Mouse (Mus musculus) CH12.LX (cell line): ENCODE data around the gene Mfsd14b. TPM values are rescaled to one million over a fixed set of nuclear protein-coding genes. Genes with fewer than 3 reads are reported as not detected.

ENCODE experiments used
- DNase-seq: peaks from one replicate; pipeline ENCODE4 v3.0.0-alpha.2; 2013; ENCODE audit errors: extremely low read depth
- H3K27ac ChIP-seq: 2 replicates; pipeline ENCODE4 v1.5.1; 2012; ENCODE audit warnings: low read depth, mild to moderate bottlenecking, control low read depth, moderate library complexity; ENCODE audit not compliant: insufficient read depth
- H3K27me3 ChIP-seq: replicated peaks from 2 replicates; pipeline ENCODE3; 2012; ENCODE audit warnings: inconsistent platforms
- H3K36me3 ChIP-seq, 2 experiments: replicated peaks in 1 of 2; 2 replicates each; pipeline versions ENCODE3 to v1.6.1; 2012; ENCODE audit warnings: inconsistent platforms in 1 of 2, low read length in 1 of 2, mild to moderate bottlenecking in 1 of 2, mixed read lengths in 1 of 2, moderate library complexity in 1 of 2; ENCODE audit not compliant: control insufficient read depth in 1 of 2, insufficient read depth in 1 of 2
- H3K4me1 ChIP-seq, 2 experiments: 2 replicates each; pipeline ENCODE4 v1.6.1; 2012; ENCODE audit warnings: inconsistent platforms in 1 of 2, moderate library complexity in 1 of 2; ENCODE audit not compliant: insufficient read depth in 2 of 2, control insufficient read depth in 1 of 2
- H3K4me2 ChIP-seq: 2 replicates; pipeline ENCODE4 v1.6.1; 2012; ENCODE audit warnings: low read depth, mild to moderate bottlenecking, control low read depth; ENCODE audit not compliant: poor library complexity, insufficient read depth, severe bottlenecking
- H3K4me3 ChIP-seq, 3 experiments: fragments of 150-350 bp in 1 of 3; sonication (generic) in 1 of 3; replicated peaks in 1 of 3; 2 replicates each; pipeline versions ENCODE3 to v1.5.1; 2011 to 2012; ENCODE audit warnings: low read depth in 2 of 3, low read length in 2 of 3, mild to moderate bottlenecking in 2 of 3, moderate library complexity in 2 of 3, control low read depth in 1 of 3, improper control_type of control experiment in 1 of 3, inconsistent platforms in 1 of 3, mixed read lengths in 1 of 3; ENCODE audit not compliant: poor library complexity in 1 of 3
- H3K79me2 ChIP-seq: replicated peaks from 2 replicates; pipeline ENCODE4 v1.6.1; 2012; ENCODE audit warnings: mild to moderate bottlenecking, moderate library complexity; ENCODE audit not compliant: control insufficient read depth, poor library complexity, insufficient read depth, severe bottlenecking; ENCODE audit errors: extremely low read depth
- H3K9ac ChIP-seq: 2 replicates; pipeline ENCODE4 v1.6.1; 2012; ENCODE audit warnings: low read depth, mild to moderate bottlenecking, control low read depth, moderate library complexity; ENCODE audit not compliant: insufficient read depth
- H3K9me3 ChIP-seq: replicated peaks from 2 replicates; pipeline ENCODE3; 2012; ENCODE audit warnings: low read length, inconsistent platforms, mixed read lengths
- BHLHE40 ChIP-seq: IDR thresholded peaks from 2 replicates; pipeline ENCODE4 v1.6.1; 2011; ENCODE audit warnings: mild to moderate bottlenecking, low read depth, low read length, improper control_type of control experiment
- CHD1 ChIP-seq: IDR thresholded peaks from 2 replicates; pipeline ENCODE4 v1.6.1; 2012; ENCODE audit warnings: low read depth, low read length, improper control_type of control experiment, inconsistent platforms
- CTCF ChIP-seq, 2 experiments: IDR thresholded peaks in 1 of 2; conservative IDR thresholded peaks in 1 of 2; 2 replicates each; pipeline ENCODE4 v1.5.1; 2011 to 2012; ENCODE audit warnings: low read depth in 2 of 2, low read length in 2 of 2, improper control_type of control experiment in 1 of 2, inconsistent platforms in 1 of 2, mild to moderate bottlenecking in 1 of 2, moderate library complexity in 1 of 2
- E2F4 ChIP-seq: IDR thresholded peaks from 2 replicates; pipeline ENCODE4 v1.6.1; 2011; ENCODE audit warnings: low read depth, low read length, improper control_type of control experiment; ENCODE audit not compliant: insufficient replicate concordance
- ELF1 ChIP-seq: IDR thresholded peaks from 2 replicates; pipeline ENCODE4 v1.6.1; 2014; ENCODE audit warnings: low read depth, mild to moderate bottlenecking, inconsistent platforms, low read length, improper control_type of control experiment
- ETS1 ChIP-seq: conservative IDR thresholded peaks from 2 replicates; pipeline ENCODE4 v1.6.1; 2012; ENCODE audit warnings: low read depth, mild to moderate bottlenecking, inconsistent platforms, low read length, improper control_type of control experiment, moderate library complexity
- JUND ChIP-seq: conservative IDR thresholded peaks from 2 replicates; pipeline ENCODE4 v1.6.1; 2011; ENCODE audit warnings: low read depth, low read length, improper control_type of control experiment
- KAT2A ChIP-seq: IDR thresholded peaks from 2 replicates; pipeline ENCODE4 v1.6.1; 2012; ENCODE audit warnings: low read length, improper control_type of control experiment, inconsistent platforms; ENCODE audit not compliant: insufficient replicate concordance
- MAFK ChIP-seq: IDR thresholded peaks from 2 replicates; pipeline ENCODE4 v1.6.1; 2011; ENCODE audit warnings: low read length, improper control_type of control experiment; ENCODE audit not compliant: insufficient replicate concordance
- MAX ChIP-seq: IDR thresholded peaks from 2 replicates; pipeline ENCODE4 v1.6.1; 2011; ENCODE audit warnings: low read length, improper control_type of control experiment
- MXI1 ChIP-seq: IDR thresholded peaks from 2 replicates; pipeline ENCODE4 v1.6.1; 2011; ENCODE audit warnings: mild to moderate bottlenecking, low read depth, low read length, improper control_type of control experiment
- MYC ChIP-seq: IDR thresholded peaks from 2 replicates; pipeline ENCODE4 v1.6.1; 2011; ENCODE audit warnings: low read depth, mild to moderate bottlenecking, improper control_type of control experiment, low read length
- NELFE ChIP-seq: IDR thresholded peaks from 2 replicates; pipeline ENCODE4 v1.6.1; 2011; ENCODE audit warnings: low read depth, low read length, improper control_type of control experiment
- NRF1 ChIP-seq: IDR thresholded peaks from 2 replicates; pipeline ENCODE4 v1.6.1; 2014; ENCODE audit warnings: low read depth, mild to moderate bottlenecking, inconsistent platforms, low read length, improper control_type of control experiment, moderate library complexity
- POLR2A ChIP-seq: IDR thresholded peaks from 2 replicates; pipeline ENCODE4 v1.6.1; 2011; ENCODE audit warnings: low read depth, mild to moderate bottlenecking, improper control_type of control experiment, low read length
- RCOR1 ChIP-seq: conservative IDR thresholded peaks from 2 replicates; pipeline ENCODE4 v1.6.1; 2012; ENCODE audit warnings: low read depth, mild to moderate bottlenecking, inconsistent platforms, low read length, improper control_type of control experiment
- SIN3A ChIP-seq: IDR thresholded peaks from 2 replicates; pipeline ENCODE4 v1.6.1; 2012; ENCODE audit warnings: low read length, improper control_type of control experiment, inconsistent platforms
- SMC3 ChIP-seq: IDR thresholded peaks from 2 replicates; pipeline ENCODE4 v1.6.1; 2011; ENCODE audit warnings: low read depth, low read length, improper control_type of control experiment
- USF1 ChIP-seq: IDR thresholded peaks from 2 replicates; pipeline ENCODE4 v1.6.1; 2014; ENCODE audit warnings: low read depth, mild to moderate bottlenecking, inconsistent platforms, low read length, improper control_type of control experiment
- USF2 ChIP-seq: conservative IDR thresholded peaks from 2 replicates; pipeline ENCODE4 v1.6.1; 2011; ENCODE audit warnings: low read depth, low read length, improper control_type of control experiment
- ZKSCAN1 ChIP-seq: IDR thresholded peaks from 2 replicates; pipeline ENCODE4 v1.6.1; 2012; ENCODE audit warnings: low read depth, inconsistent platforms, low read length, improper control_type of control experiment, borderline replicate concordance
- dilution Hi-C: fragments of 300-500 bp; cut with MboI; formaldehyde crosslinking; loops from 2 replicates; pipeline ENCODE4 v1.14.3; 2020; ENCODE audit warnings: low sequenced_read_pairs; ENCODE audit not compliant: extremely low pct_unique_long_range_greater_than_20kb, extremely low pct_ligation_motif_present
- in situ Hi-C: fragments of 300-500 bp; cut with MboI; formaldehyde crosslinking; loops from 3 replicates; pipeline ENCODE4 v1.14.3; 2019; ENCODE audit warnings: low sequenced_read_pairs, low pct_ligation_motif_present, low pct_unique_long_range_greater_than_20kb, mixed read lengths
- polyA plus RNA-seq: library from polyadenylated mRNA; unstranded; fragments of >175 nt; gene quantifications from 2 replicates; pipeline ENCODE4 v1.2.1, GENCODE M21; 2012; ENCODE audit warnings: low read depth; ENCODE audit not compliant: insufficient read length
- total RNA-seq, 2 experiments: library from RNA; depleted of rRNA; stranded (reverse); fragments of 300-350 nt in 1 of 2; fragments of >200 nt in 1 of 2; gene quantifications; 2 replicates each; pipeline ENCODE4 v1.2.3; 2012 to 2014

Gene Mfsd14b
- total and polyA plus RNA-seq, 3 experiments, result 25.5 to 51.5 (median 26.1) TPM

GRCm38 (mm10) chr13:65113239-65113638 lies 464 bp upstream of the Mfsd14b start:
- peaks cover 2 to 23% of the 10 kb centered on the region in 2 experiments; a peak in 2 of 4 replicates for H3K4me1 ChIP-seq
- in situ Hi-C loops, result no loop called here
- no peak for TF ChIP-seq ZKSCAN1
- TF ChIP-seq POLR2A, result no peak
- no peak for TF ChIP-seq MAX
- TF ChIP-seq MAFK, result no peak
- TF ChIP-seq USF2, result no peak
- no peak for TF ChIP-seq CTCF (conservative IDR thresholded peaks at IDR 0.05 in 1 of 2, IDR thresholded peaks at IDR 0.05 in 1 of 2; ENCODE audit: low read depth in 2 of 2, low read length in 2 of 2)
- no peak for TF ChIP-seq MYC
- TF ChIP-seq E2F4, result no peak
- no peak for TF ChIP-seq NELFE
- TF ChIP-seq SIN3A, result no peak
- TF ChIP-seq RCOR1, result no peak
- no peak for TF ChIP-seq NRF1
- TF ChIP-seq JUND, result no peak
- TF ChIP-seq SMC3, result no peak
- H3K27me3 ChIP-seq, result no peaks in the 10 kb centered on the region
- H3K9ac ChIP-seq, result peak overlapping the region; percentile 86
- peak overlapping the region; percentile 69 for H3K4me2 ChIP-seq
- dilution Hi-C loops, result no loop called here
- no peak for DNase-seq
- peak overlapping the region; percentile 61 to 86 (median 74) for H3K4me3 ChIP-seq
- peaks cover 0 to under 1% of the 10 kb centered on the region in 2 experiments for H3K36me3 ChIP-seq
- no peak overlapping the region for H3K27ac ChIP-seq
- peaks cover 10% of the 10 kb centered on the region for H3K79me2 ChIP-seq
- no peaks in the 10 kb centered on the region for H3K9me3 ChIP-seq

GRCm38 (mm10) chr13:65111961-65112360 lies 814 bp downstream of the Mfsd14b start:
- H3K27me3 ChIP-seq, result no peaks in the 10 kb centered on the region
- H3K4me1 ChIP-seq, result peaks cover 2 to 23% of the 10 kb centered on the region in 2 experiments; a peak in 2 of 4 replicates
- peak overlapping the region; percentile 61 to 86 (median 74) for H3K4me3 ChIP-seq
- no peaks in the 10 kb centered on the region for H3K9me3 ChIP-seq
- peaks cover 0 to 3% of the 10 kb centered on the region in 2 experiments for H3K36me3 ChIP-seq
- H3K4me2 ChIP-seq, result peak overlapping the region; percentile 84; the same call in 1 of the 2 replicates
- peak; percentile 69 for DNase-seq
- in situ Hi-C loops, result no loop called here
- dilution Hi-C loops, result no loop called here
- peak overlapping the region; percentile 78 for H3K9ac ChIP-seq
- no peak for TF ChIP-seq MXI1
- no peak for TF ChIP-seq CHD1
- no peak for TF ChIP-seq ZKSCAN1
- TF ChIP-seq ELF1, result no peak
- TF ChIP-seq NRF1, result no peak
- TF ChIP-seq USF1, result no peak
- no peak for TF ChIP-seq ETS1
- no peak for TF ChIP-seq BHLHE40
- TF ChIP-seq KAT2A, result no peak
- H3K27ac ChIP-seq, result no peak overlapping the region; the same call in 1 of the 2 replicates
- H3K79me2 ChIP-seq, result peaks cover 12% of the 10 kb centered on the region
